Mouse (Mus musculus): ENCODE data around the gene Ankrd44. TPM values are rescaled to one million over a fixed set of nuclear protein-coding genes. Genes with fewer than 3 reads are reported as not detected.

Gene Ankrd44
- total and polyA plus RNA-seq, 3 experiments: 0.10 to 2.6 (median 1.5) TPM

GRCm38 (mm10) chr1:54908786-54909185 is 17.4 kb downstream of the Ankrd44 start:
- no peak for TF ChIP-seq GATA1 (IDR thresholded peaks at IDR 0.05; ENCODE audit: borderline replicate concordance, low read length)
- no peak for TF ChIP-seq POLR2AphosphoS5 (IDR thresholded peaks at IDR 0.05; ENCODE audit: insufficient replicate concordance, low read depth, low read length)
- no peak for TF ChIP-seq TAL1 (conservative IDR thresholded peaks at IDR 0.05; ENCODE audit: low read depth, low read length)
- no peak for TF ChIP-seq CTCF (IDR thresholded peaks at IDR 0.05; ENCODE audit: low read depth, low read length)
- TF ChIP-seq GATA2 (IDR thresholded peaks at IDR 0.05; ENCODE audit: borderline replicate concordance, low read depth, low read length): no peak
- H3K27me3 ChIP-seq (ENCODE audit: insufficient read depth, low read length): peaks cover 12% of the 10 kb centered on the region; the same call in 1 of the 2 replicates
- no peaks in the 10 kb centered on the region for H3K9me3 ChIP-seq (replicated peaks)
- ATAC-seq (ENCODE audit: extremely low read depth, insufficient number of reproducible peaks, low FRiP score, poor library complexity, severe bottlenecking) (no peak), DNase-seq (ENCODE audit: low spot score) (no peak)
- no peaks in the 10 kb centered on the region for H3K36me3 ChIP-seq (replicated peaks)
- no peak overlapping the region for H3K4me3 ChIP-seq (ENCODE audit: low read depth, low read length)
- H3K4me1 ChIP-seq (ENCODE audit: insufficient read depth, low read depth, low read length): peaks cover 17% of the 10 kb centered on the region

DNA sequence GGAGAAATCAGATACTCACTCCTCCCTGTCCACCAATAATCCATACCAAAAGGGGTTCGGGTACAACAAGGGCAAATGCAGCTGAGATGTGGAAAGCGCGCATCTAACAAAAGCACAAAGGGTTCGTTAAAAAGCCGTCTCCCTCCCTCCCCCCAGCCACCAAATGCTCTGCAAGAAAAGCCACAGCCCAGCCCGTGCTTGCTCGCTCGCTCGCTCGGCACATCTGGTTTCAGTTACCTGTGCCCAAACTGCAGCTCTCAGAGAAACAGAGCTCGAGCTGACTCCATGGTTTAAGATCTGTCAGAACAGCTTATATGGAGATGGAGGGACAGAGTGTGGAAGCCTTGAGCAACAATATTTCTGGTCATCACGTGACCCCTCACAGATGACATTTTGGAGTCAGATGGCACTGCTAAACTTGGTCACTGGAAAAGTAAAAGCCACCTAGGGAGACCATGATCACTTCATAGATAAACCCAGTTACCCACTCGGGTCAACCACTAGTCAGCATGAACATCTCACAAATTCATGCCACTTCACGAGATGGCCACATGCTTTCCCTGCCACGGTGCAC is 19.0 kb downstream of the Ankrd44 start:
- Histone ChIP-seq H3K4me3 (ENCODE audit: low read depth, low read length) (no peak overlapping the region), H3K36me3 (replicated peaks) (no peaks in the 10 kb centered on the region), H3K9me3 (replicated peaks) (no peaks in the 10 kb centered on the region), H3K4me1 (ENCODE audit: insufficient read depth, low read depth, low read length) (peaks cover 5% of the 10 kb centered on the region), H3K27me3 (ENCODE audit: insufficient read depth, low read length) (peaks cover 11% of the 10 kb centered on the region; the same call in 1 of the 2 replicates)
- DNase-seq (ENCODE audit: low spot score) (no peak), ATAC-seq (ENCODE audit: extremely low read depth, insufficient number of reproducible peaks, low FRiP score, poor library complexity, severe bottlenecking) (no peak)
- TF ChIP-seq GATA2 (IDR thresholded peaks at IDR 0.05; ENCODE audit: borderline replicate concordance, low read depth, low read length) (no peak), GATA1 (IDR thresholded peaks at IDR 0.05; ENCODE audit: borderline replicate concordance, low read length) (no peak), POLR2AphosphoS5 (IDR thresholded peaks at IDR 0.05; ENCODE audit: insufficient replicate concordance, low read depth, low read length) (no peak), TAL1 (conservative IDR thresholded peaks at IDR 0.05; ENCODE audit: low read depth, low read length) (no peak), CTCF (IDR thresholded peaks at IDR 0.05; ENCODE audit: low read depth, low read length) (no peak)

GRCm38 (mm10) chr1:54906322-54906721 is 19.9 kb downstream of the Ankrd44 start:
- Histone ChIP-seq H3K4me1 (ENCODE audit: insufficient read depth, low read depth, low read length) (peaks cover 2% of the 10 kb centered on the region; the same call in 1 of the 2 replicates), H3K9me3 (replicated peaks) (no peaks in the 10 kb centered on the region), H3K27me3 (ENCODE audit: insufficient read depth, low read length) (peaks cover 11% of the 10 kb centered on the region), H3K4me3 (ENCODE audit: low read depth, low read length) (no peak overlapping the region), H3K36me3 (replicated peaks) (no peaks in the 10 kb centered on the region)
- ATAC-seq (ENCODE audit: extremely low read depth, insufficient number of reproducible peaks, low FRiP score, poor library complexity, severe bottlenecking) (no peak), DNase-seq (ENCODE audit: low spot score) (no peak)
- TF ChIP-seq POLR2AphosphoS5 (IDR thresholded peaks at IDR 0.05; ENCODE audit: insufficient replicate concordance, low read depth, low read length) (no peak), GATA1 (IDR thresholded peaks at IDR 0.05; ENCODE audit: borderline replicate concordance, low read length) (no peak), CTCF (IDR thresholded peaks at IDR 0.05; ENCODE audit: low read depth, low read length) (no peak), GATA2 (IDR thresholded peaks at IDR 0.05; ENCODE audit: borderline replicate concordance, low read depth, low read length) (no peak), TAL1 (conservative IDR thresholded peaks at IDR 0.05; ENCODE audit: low read depth, low read length) (no peak)

DNA sequence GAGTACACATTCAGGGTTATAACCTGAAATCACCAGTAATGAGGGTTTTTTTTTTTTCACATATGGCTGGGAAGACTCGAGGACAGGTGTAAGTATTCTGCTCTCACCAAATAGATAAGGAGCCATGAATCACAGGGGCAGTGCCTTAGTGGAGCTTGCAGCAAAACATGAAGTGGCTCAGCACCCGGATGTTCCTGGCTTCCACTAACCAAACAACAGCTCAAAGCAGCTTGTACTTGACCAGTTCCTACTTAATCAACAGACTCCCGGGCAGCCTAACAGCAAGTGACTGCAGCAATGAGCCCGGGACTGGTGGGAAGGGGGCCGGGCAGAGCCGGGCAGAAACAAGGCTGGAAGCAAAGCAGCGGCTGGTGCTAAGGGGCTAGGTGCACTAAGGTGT is 20.6 kb downstream of the Ankrd44 start:
- H3K4me3 ChIP-seq (ENCODE audit: low read depth, low read length): no peak overlapping the region
- ATAC-seq (ENCODE audit: extremely low read depth, insufficient number of reproducible peaks, low FRiP score, poor library complexity, severe bottlenecking): no peak
- DNase-seq (ENCODE audit: low spot score): no peak
- no peak for TF ChIP-seq GATA2 (IDR thresholded peaks at IDR 0.05; ENCODE audit: borderline replicate concordance, low read depth, low read length)
- no peak for TF ChIP-seq GATA1 (IDR thresholded peaks at IDR 0.05; ENCODE audit: borderline replicate concordance, low read length)
- TF ChIP-seq CTCF (IDR thresholded peaks at IDR 0.05; ENCODE audit: low read depth, low read length): no peak
- TF ChIP-seq POLR2AphosphoS5 (IDR thresholded peaks at IDR 0.05; ENCODE audit: insufficient replicate concordance, low read depth, low read length): no peak
- TF ChIP-seq TAL1 (conservative IDR thresholded peaks at IDR 0.05; ENCODE audit: low read depth, low read length): no peak
- H3K4me1 ChIP-seq (ENCODE audit: insufficient read depth, low read depth, low read length): no peaks in the 10 kb centered on the region
- H3K36me3 ChIP-seq (replicated peaks): no peaks in the 10 kb centered on the region
- no peaks in the 10 kb centered on the region for H3K9me3 ChIP-seq (replicated peaks)
- peaks cover 14% of the 10 kb centered on the region for H3K27me3 ChIP-seq (ENCODE audit: insufficient read depth, low read length)

GRCm38 (mm10) chr1:54904165-54904564 is 22.0 kb downstream of the Ankrd44 start:
- Histone ChIP-seq H3K36me3 (replicated peaks) (no peaks in the 10 kb centered on the region), H3K4me3 (ENCODE audit: low read depth, low read length) (no peak overlapping the region), H3K9me3 (replicated peaks) (no peaks in the 10 kb centered on the region), H3K4me1 (ENCODE audit: insufficient read depth, low read depth, low read length) (no peaks in the 10 kb centered on the region), H3K27me3 (ENCODE audit: insufficient read depth, low read length) (peaks cover 15% of the 10 kb centered on the region)
- ATAC-seq (ENCODE audit: extremely low read depth, insufficient number of reproducible peaks, low FRiP score, poor library complexity, severe bottlenecking) (no peak), DNase-seq (ENCODE audit: low spot score) (no peak)
- TF ChIP-seq GATA1 (IDR thresholded peaks at IDR 0.05; ENCODE audit: borderline replicate concordance, low read length): no peak
- TF ChIP-seq GATA2 (IDR thresholded peaks at IDR 0.05; ENCODE audit: borderline replicate concordance, low read depth, low read length): no peak
- no peak for TF ChIP-seq TAL1 (conservative IDR thresholded peaks at IDR 0.05; ENCODE audit: low read depth, low read length)
- no peak for TF ChIP-seq POLR2AphosphoS5 (IDR thresholded peaks at IDR 0.05; ENCODE audit: insufficient replicate concordance, low read depth, low read length)
- no peak for TF ChIP-seq CTCF (IDR thresholded peaks at IDR 0.05; ENCODE audit: low read depth, low read length)

- Histone ChIP-seq H3K27me3 (ENCODE audit: insufficient read depth, low read length) (peaks cover 15% of the 10 kb centered on the region), H3K4me3 (ENCODE audit: low read depth, low read length) (no peak overlapping the region), H3K9me3 (replicated peaks) (no peaks in the 10 kb centered on the region), H3K4me1 (ENCODE audit: insufficient read depth, low read depth, low read length) (no peaks in the 10 kb centered on the region), H3K36me3 (replicated peaks) (no peaks in the 10 kb centered on the region)
- DNase-seq (ENCODE audit: low spot score) (no peak), ATAC-seq (ENCODE audit: extremely low read depth, insufficient number of reproducible peaks, low FRiP score, poor library complexity, severe bottlenecking) (no peak)
- TF ChIP-seq GATA2 (IDR thresholded peaks at IDR 0.05; ENCODE audit: borderline replicate concordance, low read depth, low read length): no peak
- no peak for TF ChIP-seq CTCF (IDR thresholded peaks at IDR 0.05; ENCODE audit: low read depth, low read length)
- no peak for TF ChIP-seq GATA1 (IDR thresholded peaks at IDR 0.05; ENCODE audit: borderline replicate concordance, low read length)
- TF ChIP-seq TAL1 (conservative IDR thresholded peaks at IDR 0.05; ENCODE audit: low read depth, low read length): no peak
- no peak for TF ChIP-seq POLR2AphosphoS5 (IDR thresholded peaks at IDR 0.05; ENCODE audit: insufficient replicate concordance, low read depth, low read length)
Observed at GRCm38 (mm10) chr1:54902689-54903246, 23.4 kb downstream of the Ankrd44 start.

All from G1E (cell line).